Mouse (Mus musculus) natural killer cell, adult 2 months (primary cell): ENCODE measurements around the gene Pprc1.
A peak's percentile ranks its signal among the peaks of the same experiment; 100 is the strongest.

Source experiments
- DNase-seq, 2 experiments: peaks; one replicate each; pipeline ENCODE4 v3.0.0; 2022; ENCODE audit warnings: low spot score in 2 of 2

Gene Pprc1

GRCm38 (mm10) chr19:46033911-46034310 lies 10.8 kb upstream of the Pprc1 start:
- no peak for DNase-seq

- no peak for DNase-seq
Measured at GRCm38 (mm10) chr19:46035971-46036370, 8.7 kb upstream of the Pprc1 start.

GRCm38 (mm10) chr19:46036477-46037242 lies 8.0 kb upstream of the Pprc1 start:
- DNase-seq = no peak

- peak in 1 of 2 experiments; percentile 39 for DNase-seq
Measured at GRCm38 (mm10) chr19:46037243-46037924, 7.3 kb upstream of the Pprc1 start.

- no peak for DNase-seq
Measured at GRCm38 (mm10) chr19:46037925-46038850, 6.5 kb upstream of the Pprc1 start.

GRCm38 (mm10) chr19:46038851-46039260 lies 5.8 kb upstream of the Pprc1 start:
- no peak for DNase-seq

- DNase-seq = peak; percentile 62 to 76
Measured at GRCm38 (mm10) chr19:46039478-46039877, 5.2 kb upstream of the Pprc1 start.

GRCm38 (mm10) chr19:46040149-46040902 lies 4.4 kb upstream of the Pprc1 start:
- peak; percentile 34 to 51 for DNase-seq

- DNase-seq = peak in 1 of 2 experiments; percentile 48
Measured at GRCm38 (mm10) chr19:46041299-46041932, 3.3 kb upstream of the Pprc1 start.

- no peak for DNase-seq
Measured at GRCm38 (mm10) chr19:46041933-46042475, 2.7 kb upstream of the Pprc1 start.

- DNase-seq = peak; percentile 27 to 51
Measured at GRCm38 (mm10) chr19:46042476-46043011, 2.1 kb upstream of the Pprc1 start.

GRCm38 (mm10) chr19:46043380-46043779 lies 1.3 kb upstream of the Pprc1 start:
- DNase-seq = no peak

GRCm38 (mm10) chr19:46044993-46045695 lies 458 bp downstream of the Pprc1 start, which contains the start of gene Ldb1:
Ldb1 (minus strand) TSS chr19:46045214.
- peak; percentile 72 to 76 for DNase-seq

- peak in 1 of 2 experiments; percentile 30 for DNase-seq
Measured at GRCm38 (mm10) chr19:46045696-46046311, 1.1 kb downstream of the Pprc1 start.

GRCm38 (mm10) chr19:46046621-46047025 lies 1.9 kb downstream of the Pprc1 start:
- DNase-seq = no peak

GRCm38 (mm10) chr19:46047426-46047825 lies 2.7 kb downstream of the Pprc1 start:
- DNase-seq = no peak

GRCm38 (mm10) chr19:46049129-46049528 lies 4.4 kb downstream of the Pprc1 start:
- DNase-seq = no peak

GRCm38 (mm10) chr19:46050462-46050861 lies 5.8 kb downstream of the Pprc1 start:
- DNase-seq = no peak
